In genomic region chr7:71960453-71961230, GRCm38 (mm10) we compare ENCODE assay signal across 8 mouse cellular contexts.
DNase-seq lines count a peak whose midpoint lies in the region; ATAC-seq and TF ChIP-seq lines count a peak whose summit lies in the region.

No protein-coding gene starts in this region.

- TF ChIP-seq POLR2A in brain, embryonic 14.5 days (IDR thresholded peaks at IDR 0.05; ENCODE audit: borderline replicate concordance, extremely low read depth, insufficient read depth, insufficient read length, poor library complexity, severe bottlenecking) = no peak
- no peak for TF ChIP-seq POLR2A in testis, adult 2 months (IDR thresholded peaks at IDR 0.05; ENCODE audit: control insufficient read depth, low read depth, low read length)
- no peak for TF ChIP-seq POLR2A in cerebellum, adult 2 months (IDR thresholded peaks at IDR 0.05; ENCODE audit: borderline replicate concordance, insufficient read depth, low read length)

- H3K4me1 ChIP-seq in forebrain, embryonic 16.5 days (replicated peaks; ENCODE audit: control insufficient read depth, insufficient read depth, low read length) = peaks cover 9% of the 10 kb centered on the region
- peaks cover 13% of the 10 kb centered on the region for H3K4me1 ChIP-seq in hindbrain, embryonic 10.5 days (replicated peaks)
- no peaks in the 10 kb centered on the region for H3K4me1 ChIP-seq in limb, embryonic 11.5 days (ENCODE audit: control insufficient read depth, insufficient read depth, low read length)
- H3K4me1 ChIP-seq in testis, adult 2 months (ENCODE audit: control insufficient read depth, insufficient read depth, low read length) = peaks cover 4% of the 10 kb centered on the region
- no peaks in the 10 kb centered on the region for H3K4me1 ChIP-seq in cerebellum, adult 2 months (ENCODE audit: control insufficient read depth, insufficient read depth, low read length)

- 1% methylated on average over 11 of the region's 11 CpGs for WGBS in forebrain, embryonic 16.5 days
- 3% methylated on average over 11 of the region's 11 CpGs for WGBS in hindbrain, embryonic 10.5 days
- 6% methylated on average over 11 of the region's 11 CpGs for WGBS in limb, embryonic 11.5 days
- WGBS in cerebellum, adult 2 months = 2% methylated on average over 11 of the region's 11 CpGs

- ATAC-seq in forebrain, embryonic 16.5 days = peak; percentile 74
- ATAC-seq in limb, embryonic 11.5 days (ENCODE audit: insufficient number of reproducible peaks, low FRiP score, low TSS enrichment, low read depth) = peak; percentile 44; the same call in 1 of the 2 replicates
- ATAC-seq in megakaryocyte-erythroid progenitor cell, adult 5-6 weeks (replicated peaks; ENCODE audit: low FRiP score, low TSS enrichment, poor library complexity, severe bottlenecking) = peak; percentile 75

- no peaks in the 10 kb centered on the region for H3K36me3 ChIP-seq in forebrain, embryonic 16.5 days (ENCODE audit: control insufficient read depth, insufficient read depth)
- no peaks in the 10 kb centered on the region for H3K36me3 ChIP-seq in hindbrain, embryonic 10.5 days
- H3K36me3 ChIP-seq in limb, embryonic 11.5 days (ENCODE audit: control insufficient read depth, insufficient read depth, low read length) = no peaks in the 10 kb centered on the region
- no peaks in the 10 kb centered on the region for H3K36me3 ChIP-seq in testis, adult 2 months (ENCODE audit: control insufficient read depth, insufficient read depth, low read length)

- peak overlapping the region; percentile 1; the same call in 1 of the 2 replicates for H3K4me3 ChIP-seq in forebrain, embryonic 16.5 days (replicated peaks; ENCODE audit: low read length)
- H3K4me3 ChIP-seq in hindbrain, embryonic 10.5 days = peak overlapping the region; percentile 38
- 0 out of 2 replicates have a peak overlapping the region, but pooled peaks have one; percentile 6 for H3K4me3 ChIP-seq in limb, embryonic 11.5 days (ENCODE audit: low read depth, low read length)
- H3K4me3 ChIP-seq in testis, adult 2 months (ENCODE audit: control insufficient read depth, low read depth, low read length) = no peak overlapping the region; the same call in 1 of the 2 replicates
- no peak overlapping the region for H3K4me3 ChIP-seq in cerebellum, adult 2 months (replicated peaks; ENCODE audit: insufficient read depth, low read depth, low read length)

- H3K9me3 ChIP-seq in forebrain, embryonic 16.5 days (ENCODE audit: control insufficient read depth, low read length) = no peaks in the 10 kb centered on the region
- no peaks in the 10 kb centered on the region for H3K9me3 ChIP-seq in hindbrain, embryonic 10.5 days
- H3K9me3 ChIP-seq in limb, embryonic 11.5 days (ENCODE audit: control insufficient read depth, low read length) = no peaks in the 10 kb centered on the region

- H3K4me2 ChIP-seq in forebrain, embryonic 16.5 days (ENCODE audit: low read length) = peak overlapping the region; percentile 45
- H3K4me2 ChIP-seq in limb, embryonic 11.5 days (ENCODE audit: low read depth, severe bottlenecking) = peak overlapping the region; percentile 38

- peak overlapping the region; percentile 38 for H3K9ac ChIP-seq in forebrain, embryonic 16.5 days (replicated peaks; ENCODE audit: low read depth, low read length)
- H3K9ac ChIP-seq in limb, embryonic 11.5 days (ENCODE audit: low read length) = peak overlapping the region; percentile 17; the same call in 1 of the 2 replicates

- TF ChIP-seq CTCF in brain, embryonic 14.5 days (IDR thresholded peaks at IDR 0.05; ENCODE audit: borderline replicate concordance, extremely low read depth, insufficient read depth, insufficient read length) = no peak
- TF ChIP-seq CTCF in testis, adult 2 months (IDR thresholded peaks at IDR 0.05; ENCODE audit: control insufficient read depth, insufficient read depth, insufficient replicate concordance, low read depth, low read length) = no peak
- no peak for TF ChIP-seq CTCF in cerebellum, adult 2 months (IDR thresholded peaks at IDR 0.05; ENCODE audit: borderline replicate concordance, insufficient read depth, low read depth, low read length)

- H3K27me3 ChIP-seq in forebrain, embryonic 16.5 days (replicated peaks; ENCODE audit: control insufficient read depth, insufficient read depth, low read length) = no peaks in the 10 kb centered on the region
- no peaks in the 10 kb centered on the region for H3K27me3 ChIP-seq in hindbrain, embryonic 10.5 days (ENCODE audit: insufficient read depth, poor library complexity, severe bottlenecking)
- H3K27me3 ChIP-seq in limb, embryonic 11.5 days (ENCODE audit: control insufficient read depth, insufficient read depth, low read length) = no peaks in the 10 kb centered on the region
- no peaks in the 10 kb centered on the region for H3K27me3 ChIP-seq in testis, adult 2 months (ENCODE audit: control insufficient read depth, insufficient read depth, low read length)
- H3K27me3 ChIP-seq in cerebellum, adult 2 months (ENCODE audit: control insufficient read depth, insufficient read depth, low read length) = no peaks in the 10 kb centered on the region; the same call in 1 of the 2 replicates

- H3K27ac ChIP-seq in forebrain, embryonic 16.5 days (ENCODE audit: low read length) = no peak overlapping the region
- H3K27ac ChIP-seq in hindbrain, embryonic 10.5 days = peak overlapping the region; percentile 82
- H3K27ac ChIP-seq in limb, embryonic 11.5 days (replicated peaks; ENCODE audit: low read depth, low read length) = no peak overlapping the region
- H3K27ac ChIP-seq in testis, adult 2 months (ENCODE audit: control insufficient read depth, insufficient read depth, low read depth, low read length) = peak overlapping the region; percentile 39; the same call in 1 of the 2 replicates
- H3K27ac ChIP-seq in cerebellum, adult 2 months (ENCODE audit: insufficient read depth, low read length) = no peak overlapping the region

- peak; percentile 82 for DNase-seq in brain, embryonic 14.5 days (ENCODE audit: low read depth)
- peak; percentile 71 for DNase-seq in hindbrain, embryonic 10.5 days (ENCODE audit: low spot score)
- peak; percentile 51 for DNase-seq in limb, embryonic 11.5 days (ENCODE audit: low spot score)
- no peak for DNase-seq in cerebellum, adult 2 months
- no peak for DNase-seq in frontal cortex, postnatal 36 days (ENCODE audit: low spot score in 2 of 2)

Comparison
In these comparisons a context has a peak if more than half of its experiments do, and no peak if none do; other contexts are left out.
1. DNase-seq: peak in brain, embryonic 14.5 days (single experiment), hindbrain, embryonic 10.5 days (single experiment) and limb, embryonic 11.5 days (single experiment); none in cerebellum, adult 2 months (0 of 2) and frontal cortex, postnatal 36 days (0 of 2).
2. H3K27ac ChIP-seq: peak in hindbrain, embryonic 10.5 days (single experiment) and testis, adult 2 months (single experiment); none in forebrain, embryonic 16.5 days (single experiment), limb, embryonic 11.5 days (single experiment) and cerebellum, adult 2 months (single experiment).
3. H3K4me3 ChIP-seq: peak in forebrain, embryonic 16.5 days (single experiment), hindbrain, embryonic 10.5 days (single experiment) and limb, embryonic 11.5 days (single experiment); none in testis, adult 2 months (single experiment) and cerebellum, adult 2 months (single experiment).
4. Peak in every context shown above with its lines, with median percentiles within 50 percentile points of each other: ATAC-seq.